Mouse (Mus musculus): ENCODE measurements at regions not wholly inside any gene's neighbourhood (a gene's known extent, or its start where the extent isn't known, plus 50 kb on each side); places are given as distances from the start of the nearest gene placed in this dataset.

GRCm38 (mm10) chr19:19976776-19977175, 414.0 kb downstream of the Anxa1 start:
- 66% methylated on average over 2 of the region's 2 CpGs for WGBS
- no peaks in the 10 kb centered on the region for H3K4me1 ChIP-seq (ENCODE audit: control insufficient read depth, insufficient read depth, low read length)
- no peaks in the 10 kb centered on the region for H3K27me3 ChIP-seq (replicated peaks; ENCODE audit: control insufficient read depth, insufficient read depth, low read length)
- H3K9ac ChIP-seq (ENCODE audit: low read length): no peak overlapping the region
- DNase-seq (ENCODE audit: low spot score): no peak
- ATAC-seq: no peak
- H3K4me3 ChIP-seq (ENCODE audit: low read depth, low read length): no peak overlapping the region
- H3K36me3 ChIP-seq (ENCODE audit: control insufficient read depth, insufficient read depth, low read length): no peaks in the 10 kb centered on the region
- H3K4me2 ChIP-seq (ENCODE audit: low read length): no peak overlapping the region
- H3K9me3 ChIP-seq (replicated peaks; ENCODE audit: control insufficient read depth, low read length): no peaks in the 10 kb centered on the region
- no peak overlapping the region for H3K27ac ChIP-seq (ENCODE audit: low read depth, low read length)

- no peaks in the 10 kb centered on the region for H3K36me3 ChIP-seq (ENCODE audit: control insufficient read depth, insufficient read depth, low read length)
- H3K4me3 ChIP-seq (ENCODE audit: low read depth, low read length): no peak overlapping the region
- H3K27ac ChIP-seq (ENCODE audit: low read depth, low read length): no peak overlapping the region
- no peak overlapping the region for H3K4me2 ChIP-seq (ENCODE audit: low read length)
- 83% methylated on average over 3 of the region's 3 CpGs for WGBS
- no peaks in the 10 kb centered on the region for H3K9me3 ChIP-seq (replicated peaks; ENCODE audit: control insufficient read depth, low read length)
- H3K27me3 ChIP-seq (replicated peaks; ENCODE audit: control insufficient read depth, insufficient read depth, low read length): no peaks in the 10 kb centered on the region
- DNase-seq (ENCODE audit: low spot score) (no peak), ATAC-seq (no peak)
- H3K9ac ChIP-seq (ENCODE audit: low read length): no peak overlapping the region
- no peaks in the 10 kb centered on the region for H3K4me1 ChIP-seq (ENCODE audit: control insufficient read depth, insufficient read depth, low read length)
These were observed 420.8 kb downstream of the Anxa1 start for GRCm38 (mm10) chr19:19969780-19970512.

- no peak for DNase-seq (ENCODE audit: low spot score)
- no peak overlapping the region for H3K27ac ChIP-seq (ENCODE audit: low read depth, low read length)
- ATAC-seq: no peak
- H3K4me1 ChIP-seq (ENCODE audit: control insufficient read depth, insufficient read depth, low read length): no peaks in the 10 kb centered on the region
- H3K9me3 ChIP-seq (replicated peaks; ENCODE audit: control insufficient read depth, low read length): no peaks in the 10 kb centered on the region
- H3K9ac ChIP-seq (ENCODE audit: low read length): no peak overlapping the region
- H3K27me3 ChIP-seq (replicated peaks; ENCODE audit: control insufficient read depth, insufficient read depth, low read length): no peaks in the 10 kb centered on the region
- no peak overlapping the region for H3K4me2 ChIP-seq (ENCODE audit: low read length)
- H3K4me3 ChIP-seq (ENCODE audit: low read depth, low read length): no peak overlapping the region
- WGBS: 83% methylated on average over 5 of the region's 5 CpGs
- no peaks in the 10 kb centered on the region for H3K36me3 ChIP-seq (ENCODE audit: control insufficient read depth, insufficient read depth, low read length)
These were observed 421.4 kb downstream of the Anxa1 start for GRCm38 (mm10) chr19:19969335-19969734.

GRCm38 (mm10) chr19:19945247-19945646, 445.5 kb downstream of the Anxa1 start:
- no peaks in the 10 kb centered on the region for H3K4me1 ChIP-seq (ENCODE audit: control insufficient read depth, insufficient read depth, low read length)
- no peaks in the 10 kb centered on the region for H3K9me3 ChIP-seq (replicated peaks; ENCODE audit: control insufficient read depth, low read length)
- H3K27ac ChIP-seq (ENCODE audit: low read depth, low read length): no peak overlapping the region
- no peak overlapping the region for H3K9ac ChIP-seq (ENCODE audit: low read length)
- ATAC-seq: no peak
- DNase-seq (ENCODE audit: low spot score): no peak
- no peaks in the 10 kb centered on the region for H3K36me3 ChIP-seq (ENCODE audit: control insufficient read depth, insufficient read depth, low read length)
- H3K4me2 ChIP-seq (ENCODE audit: low read length): no peak overlapping the region
- H3K4me3 ChIP-seq (ENCODE audit: low read depth, low read length): no peak overlapping the region
- no peaks in the 10 kb centered on the region for H3K27me3 ChIP-seq (replicated peaks; ENCODE audit: control insufficient read depth, insufficient read depth, low read length)
- WGBS: 90% methylated on average over 1 of the region's 1 CpGs

- H3K9me3 ChIP-seq (replicated peaks; ENCODE audit: control insufficient read depth, low read length): no peaks in the 10 kb centered on the region
- H3K4me2 ChIP-seq (ENCODE audit: low read length): no peak overlapping the region
- ATAC-seq (no peak), DNase-seq (ENCODE audit: low spot score) (no peak)
- no peak overlapping the region for H3K9ac ChIP-seq (ENCODE audit: low read length)
- no peaks in the 10 kb centered on the region for H3K27me3 ChIP-seq (replicated peaks; ENCODE audit: control insufficient read depth, insufficient read depth, low read length)
- no peak overlapping the region for H3K27ac ChIP-seq (ENCODE audit: low read depth, low read length)
- H3K4me3 ChIP-seq (ENCODE audit: low read depth, low read length): no peak overlapping the region
- no peaks in the 10 kb centered on the region for H3K36me3 ChIP-seq (ENCODE audit: control insufficient read depth, insufficient read depth, low read length)
- no peaks in the 10 kb centered on the region for H3K4me1 ChIP-seq (ENCODE audit: control insufficient read depth, insufficient read depth, low read length)
- 41% methylated on average over 3 of the region's 3 CpGs for WGBS
These were observed 448.0 kb downstream of the Anxa1 start for GRCm38 (mm10) chr19:19942697-19943096.

GRCm38 (mm10) chr19:19921109-19921508, 469.6 kb downstream of the Anxa1 start:
- Histone ChIP-seq H3K9ac (ENCODE audit: low read length) (no peak overlapping the region), H3K4me3 (ENCODE audit: low read depth, low read length) (no peak overlapping the region), H3K27ac (ENCODE audit: low read depth, low read length) (no peak overlapping the region), H3K27me3 (replicated peaks; ENCODE audit: control insufficient read depth, insufficient read depth, low read length) (no peaks in the 10 kb centered on the region), H3K36me3 (ENCODE audit: control insufficient read depth, insufficient read depth, low read length) (no peaks in the 10 kb centered on the region), H3K4me2 (ENCODE audit: low read length) (no peak overlapping the region), H3K4me1 (ENCODE audit: control insufficient read depth, insufficient read depth, low read length) (no peaks in the 10 kb centered on the region), H3K9me3 (replicated peaks; ENCODE audit: control insufficient read depth, low read length) (no peaks in the 10 kb centered on the region)
- DNase-seq (ENCODE audit: low spot score): no peak
- WGBS: 88% methylated on average over 2 of the region's 2 CpGs
- no peak for ATAC-seq

- Histone ChIP-seq H3K27me3 (replicated peaks; ENCODE audit: control insufficient read depth, insufficient read depth, low read length) (no peaks in the 10 kb centered on the region), H3K9me3 (replicated peaks; ENCODE audit: control insufficient read depth, low read length) (no peaks in the 10 kb centered on the region), H3K27ac (ENCODE audit: low read depth, low read length) (no peak overlapping the region), H3K9ac (ENCODE audit: low read length) (no peak overlapping the region), H3K4me2 (ENCODE audit: low read length) (no peak overlapping the region), H3K4me3 (ENCODE audit: low read depth, low read length) (no peak overlapping the region), H3K36me3 (ENCODE audit: control insufficient read depth, insufficient read depth, low read length) (no peaks in the 10 kb centered on the region), H3K4me1 (ENCODE audit: control insufficient read depth, insufficient read depth, low read length) (no peaks in the 10 kb centered on the region)
- peak; percentile 79 for DNase-seq (ENCODE audit: low spot score)
- ATAC-seq: peak; percentile 88
- WGBS: 62% methylated on average over 8 of the region's 8 CpGs
These were observed 504.6 kb downstream of the Anxa1 start for GRCm38 (mm10) chr19:19885933-19886710.

- no peak for ATAC-seq
- Histone ChIP-seq H3K27ac (ENCODE audit: low read depth, low read length) (no peak overlapping the region), H3K9me3 (replicated peaks; ENCODE audit: control insufficient read depth, low read length) (no peaks in the 10 kb centered on the region), H3K36me3 (ENCODE audit: control insufficient read depth, insufficient read depth, low read length) (no peaks in the 10 kb centered on the region), H3K4me1 (ENCODE audit: control insufficient read depth, insufficient read depth, low read length) (no peaks in the 10 kb centered on the region), H3K4me3 (ENCODE audit: low read depth, low read length) (no peak overlapping the region), H3K27me3 (replicated peaks; ENCODE audit: control insufficient read depth, insufficient read depth, low read length) (no peaks in the 10 kb centered on the region), H3K9ac (ENCODE audit: low read length) (no peak overlapping the region), H3K4me2 (ENCODE audit: low read length) (no peak overlapping the region)
- DNase-seq (ENCODE audit: low spot score): no peak
These were observed 509.8 kb downstream of the Anxa1 start for GRCm38 (mm10) chr19:19880895-19881294.

GRCm38 (mm10) chr19:19848152-19848551, 542.6 kb downstream of the Anxa1 start:
- no peak overlapping the region for H3K27ac ChIP-seq (ENCODE audit: low read depth, low read length)
- no peaks in the 10 kb centered on the region for H3K27me3 ChIP-seq (replicated peaks; ENCODE audit: control insufficient read depth, insufficient read depth, low read length)
- no peak overlapping the region for H3K4me3 ChIP-seq (ENCODE audit: low read depth, low read length)
- ATAC-seq (no peak), DNase-seq (ENCODE audit: low spot score) (no peak)
- no peaks in the 10 kb centered on the region for H3K4me1 ChIP-seq (ENCODE audit: control insufficient read depth, insufficient read depth, low read length)
- 76% methylated on average over 4 of the region's 4 CpGs for WGBS
- no peaks in the 10 kb centered on the region for H3K36me3 ChIP-seq (ENCODE audit: control insufficient read depth, insufficient read depth, low read length)
- H3K4me2 ChIP-seq (ENCODE audit: low read length): no peak overlapping the region
- H3K9me3 ChIP-seq (replicated peaks; ENCODE audit: control insufficient read depth, low read length): no peaks in the 10 kb centered on the region
- no peak overlapping the region for H3K9ac ChIP-seq (ENCODE audit: low read length)

All from forebrain, embryonic 14.5 days (tissue).